Mouse (Mus musculus) stomach, postnatal 0 days (tissue): ENCODE results near the gene Mpdu1. TPM values are rescaled to one million over a fixed set of nuclear protein-coding genes. Genes with fewer than 3 reads are reported as not detected.

Experiments used
- ATAC-seq: fragments of 200-750 bp; cut with Nextera tagmentation; 2 replicates; pipeline ENCODE4 v1.8.0; 2017; ENCODE audit not compliant: low FRiP score, low TSS enrichment
- DNase-seq: peaks from one replicate; pipeline ENCODE4 v3.0.0-alpha.2; 2016; ENCODE audit warnings: low spot score
- H3K27ac ChIP-seq: fragments of 300-500 bp; sonication (generic); replicated peaks from 2 replicates; pipeline ENCODE4 v1.5.1; 2014; ENCODE audit warnings: mild to moderate bottlenecking, control low read depth
- H3K27me3 ChIP-seq: fragments of 300-500 bp; sonication (generic); 2 replicates; pipeline ENCODE4 v1.6.1; 2014; ENCODE audit warnings: low read length; ENCODE audit not compliant: control insufficient read depth, insufficient read depth
- H3K36me3 ChIP-seq: fragments of 300-500 bp; sonication (generic); 2 replicates; pipeline ENCODE4 v1.6.1; 2014; ENCODE audit warnings: low read length, mixed read lengths; ENCODE audit not compliant: control insufficient read depth, insufficient read depth
- H3K4me1 ChIP-seq: fragments of 300-500 bp; sonication (generic); replicated peaks from 2 replicates; pipeline ENCODE4 v1.6.1; 2014; ENCODE audit warnings: antibody characterized with exemption; ENCODE audit not compliant: control insufficient read depth, insufficient read depth
- H3K4me2 ChIP-seq: fragments of 300-500 bp; sonication (generic); replicated peaks from 2 replicates; pipeline ENCODE4 v1.6.1; 2014; ENCODE audit warnings: low read depth, mild to moderate bottlenecking, control low read depth, moderate library complexity
- H3K4me3 ChIP-seq: fragments of 300-500 bp; sonication (generic); 2 replicates; pipeline ENCODE4 v1.5.1; 2014; ENCODE audit warnings: low read depth, low read length, control low read depth
- H3K9ac ChIP-seq: fragments of 300-500 bp; sonication (generic); 2 replicates; pipeline ENCODE4 v1.6.1; 2014; ENCODE audit warnings: mild to moderate bottlenecking, low read length, control low read depth, mixed read lengths
- H3K9me3 ChIP-seq: fragments of 300-500 bp; sonication (generic); 2 replicates; pipeline ENCODE4 v1.6.1; 2016; ENCODE audit warnings: low read length; ENCODE audit not compliant: control insufficient read depth
- CTCF ChIP-seq: IDR thresholded peaks from 2 replicates; pipeline ENCODE4 v1.5.1; 2016; ENCODE audit warnings: antibody characterized with exemption, low read depth, mild to moderate bottlenecking, moderate library complexity
- EP300 ChIP-seq: optimal IDR thresholded peaks from 2 replicates; pipeline ENCODE3; 2016; ENCODE audit warnings: antibody characterized with exemption
- whole genome bisulfite sequencing: fragments of 180-500 bp; shearing (Covaris S2); extraction: QIAGEN DNeasy Blood & Tissue Kit; methylation state at CpG from one replicate; pipeline ENCODE4 v1.1.7; 2014; 5-methylcytosine and 5-hydroxymethylcytosine counted together
- polyA plus RNA-seq: library from polyadenylated mRNA; unstranded; fragments of >200 nt; fragmentation: Nextera tagmentation; extraction: Ambion mirVana; gene quantifications from 2 replicates; pipeline ENCODE4 v1.2.1, GENCODE M21; 2015

Gene Mpdu1
- polyA plus RNA-seq, 1 experiment from 2014 or later: 69.1 TPM

DNA sequence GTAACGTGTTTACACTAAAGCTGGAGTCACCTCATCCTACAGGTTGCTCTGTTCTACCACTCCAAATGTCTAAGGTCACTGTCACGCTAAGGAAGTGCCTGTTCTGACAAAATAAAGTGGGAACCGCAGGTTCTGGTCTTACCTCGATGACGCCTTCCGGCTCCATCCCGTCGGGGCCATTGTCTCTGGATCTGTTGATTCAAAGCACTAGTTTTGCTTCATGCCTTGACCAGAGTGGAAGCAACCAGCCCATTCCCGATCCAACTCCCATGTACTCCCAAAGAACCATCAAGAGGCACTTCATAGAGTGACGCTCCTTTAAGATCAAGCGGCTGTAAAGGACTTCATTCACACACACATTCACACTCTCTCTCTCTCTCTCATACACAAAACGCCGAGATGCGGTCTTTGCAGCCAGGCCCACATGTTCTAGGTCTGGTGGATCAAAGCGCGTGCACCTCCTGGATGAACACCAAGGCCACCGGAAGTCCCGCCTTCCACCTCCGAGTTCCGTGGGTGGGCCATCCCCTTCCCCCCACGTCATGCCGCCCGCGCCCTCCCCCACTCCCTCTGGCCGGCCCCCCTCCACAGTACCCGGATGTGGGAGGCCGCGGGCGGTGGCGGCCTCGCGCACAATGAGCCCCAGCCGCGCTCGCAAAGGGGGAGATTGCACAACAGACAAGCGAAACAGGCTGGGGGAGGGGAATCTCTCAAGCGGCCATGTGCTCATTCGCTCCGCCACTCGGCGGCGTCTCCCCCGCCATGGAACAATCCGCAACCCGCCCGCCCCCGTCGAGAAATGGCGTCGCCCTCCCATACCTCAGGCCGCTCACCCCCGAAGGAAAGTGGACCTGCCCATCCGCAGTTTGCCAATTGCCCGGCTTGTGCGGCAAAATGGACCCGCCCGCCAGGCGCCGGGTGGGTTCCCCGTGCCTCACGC, 8.6 kb upstream of the Mpdu1 start:
- no peaks in the 10 kb centered on the region for H3K27me3 ChIP-seq
- under 1% methylated on average over 57 of the region's 61 CpGs for WGBS
- H3K4me2 ChIP-seq: peak overlapping the region; percentile 88
- TF ChIP-seq CTCF (peak; percentile 42), EP300 (peak; percentile 91)
- H3K9me3 ChIP-seq: no peaks in the 10 kb centered on the region
- no peaks in the 10 kb centered on the region; the same call in 1 of the 2 replicates for H3K4me1 ChIP-seq
- H3K4me3 ChIP-seq: peak overlapping the region; percentile 99
- ATAC-seq: peak; percentile 84
- H3K36me3 ChIP-seq: peaks cover 24% of the 10 kb centered on the region
- peak overlapping the region; percentile 99 for H3K27ac ChIP-seq
- H3K9ac ChIP-seq: peak overlapping the region; percentile 100
- DNase-seq: peak; percentile 97

DNA sequence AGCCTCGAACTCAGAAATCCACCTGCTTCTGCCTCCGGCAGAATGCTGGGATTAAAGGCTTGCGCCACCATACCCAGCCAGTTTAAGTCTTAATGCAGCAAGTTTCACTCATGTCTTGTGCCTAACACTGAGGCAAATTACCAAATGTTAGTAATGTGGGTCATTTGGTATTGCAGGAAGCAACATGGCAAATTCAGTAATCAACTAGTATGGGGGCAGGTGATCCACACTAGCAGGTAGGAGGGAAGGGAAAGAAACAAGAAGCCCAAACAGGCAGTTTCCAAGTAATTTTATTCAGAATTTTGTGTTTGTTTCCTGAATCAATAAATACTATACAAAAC, 4.2 kb upstream of the Mpdu1 start:
- H3K9ac ChIP-seq: no peak overlapping the region

DNA sequence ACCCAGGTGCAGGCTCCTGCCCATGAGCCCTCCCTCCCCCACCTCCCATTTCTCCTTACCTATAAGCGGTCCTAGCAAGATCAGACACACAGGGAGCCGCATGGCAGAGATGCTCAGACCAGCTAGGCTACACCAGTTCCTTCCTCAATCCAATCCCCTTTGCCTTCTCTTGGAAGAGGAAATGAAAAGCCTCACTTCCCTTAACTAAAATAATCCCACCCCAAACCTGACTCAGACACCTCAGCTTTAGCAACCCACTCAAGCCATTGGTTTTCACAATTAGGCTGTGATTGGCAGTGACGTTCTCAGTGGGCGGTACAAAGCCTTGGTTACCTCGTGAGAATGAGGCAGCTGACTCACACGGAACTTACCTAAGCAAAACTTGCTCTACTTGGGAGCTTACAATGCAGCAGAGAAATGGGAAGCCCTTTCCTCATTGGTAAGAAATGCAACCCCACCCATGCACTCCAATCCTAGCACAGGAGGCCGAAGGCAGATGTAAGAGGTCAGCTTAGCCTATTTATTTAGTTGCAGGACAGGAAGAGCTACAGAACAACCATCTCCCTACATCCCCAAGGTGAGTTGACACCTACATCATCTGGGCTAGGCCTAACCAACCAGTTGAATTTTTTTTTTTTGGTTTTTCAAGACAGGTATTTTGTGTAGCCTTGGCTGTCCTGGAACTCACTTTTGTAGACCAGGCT, 3.7 kb upstream of the Mpdu1 start, which contains the start of gene Cd68:
Cd68 (minus strand) TSS at position 193 of the 704 bp plus-strand sequence.
- peak; percentile 47 for ATAC-seq
- WGBS: 20% methylated on average over 7 of the region's 7 CpGs
- H3K4me3 ChIP-seq: no peak within 1 kb of the TSS
- DNase-seq: peak; percentile 78
- H3K36me3 ChIP-seq: peaks cover 16% of the 10 kb centered on the region
- no peak within 1 kb of the TSS for H3K9ac ChIP-seq
- no peak for TF ChIP-seq CTCF
- no peak for TF ChIP-seq EP300
- 0 out of 2 replicates have a peak, but pooled peaks cover 2% of the 10 kb centered on the region for H3K4me1 ChIP-seq
- no peaks in the 10 kb centered on the region for H3K27me3 ChIP-seq
- H3K4me2 ChIP-seq: no peak within 1 kb of the TSS
- H3K27ac ChIP-seq: peak within 1 kb of the TSS; percentile 70
- no peaks in the 10 kb centered on the region for H3K9me3 ChIP-seq

More for the DNA sequence above, 4.2 kb upstream of the Mpdu1 start:
- Histone ChIP-seq H3K4me1 (0 out of 2 replicates have a peak, but pooled peaks cover 2% of the 10 kb centered on the region), H3K4me3 (no peak overlapping the region), H3K4me2 (no peak overlapping the region), H3K27ac (no peak overlapping the region; the same call in 1 of the 2 replicates), H3K9me3 (no peaks in the 10 kb centered on the region), H3K36me3 (peaks cover 16% of the 10 kb centered on the region), H3K27me3 (no peaks in the 10 kb centered on the region)
- 71% methylated on average over 3 of the region's 3 CpGs for WGBS
- no peak for TF ChIP-seq EP300
- no peak for TF ChIP-seq CTCF
- no peak for ATAC-seq
- DNase-seq: no peak

DNA sequence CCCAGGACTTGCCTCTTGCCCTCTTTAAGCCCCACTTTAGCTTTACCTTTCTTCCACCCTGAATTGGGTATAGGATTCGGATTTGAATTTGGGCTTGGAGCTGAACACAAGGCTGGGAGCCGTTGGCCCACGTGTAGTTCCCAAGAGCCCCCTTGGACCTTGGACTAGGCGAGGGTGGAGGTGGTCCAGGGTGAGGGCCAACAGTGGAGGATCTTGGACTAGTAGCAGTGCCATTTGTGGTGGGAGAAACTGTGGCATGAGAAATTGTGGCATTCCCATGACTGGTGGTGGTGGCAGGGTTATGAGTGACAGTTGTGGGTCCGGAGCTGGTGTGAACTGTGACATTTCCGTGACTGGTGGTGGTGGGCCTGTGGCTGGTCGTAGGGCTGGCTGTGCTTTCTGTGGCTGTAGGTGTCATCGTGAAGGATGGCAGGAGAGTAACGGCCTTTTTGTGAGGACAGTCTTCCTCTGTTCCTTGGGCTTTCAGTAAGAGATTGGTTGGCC, 3.1 kb upstream of the Mpdu1 start:
- WGBS: 60% methylated on average over 9 of the region's 9 CpGs
- Histone ChIP-seq H3K27ac (peak overlapping the region; percentile 70), H3K4me1 (0 out of 2 replicates have a peak, but pooled peaks cover 2% of the 10 kb centered on the region), H3K4me3 (no peak overlapping the region), H3K4me2 (no peak overlapping the region), H3K36me3 (peaks cover 16% of the 10 kb centered on the region), H3K27me3 (no peaks in the 10 kb centered on the region), H3K9ac (no peak overlapping the region), H3K9me3 (no peaks in the 10 kb centered on the region)
- ATAC-seq (no peak), DNase-seq (no peak)
- TF ChIP-seq CTCF (no peak), EP300 (no peak)

DNA sequence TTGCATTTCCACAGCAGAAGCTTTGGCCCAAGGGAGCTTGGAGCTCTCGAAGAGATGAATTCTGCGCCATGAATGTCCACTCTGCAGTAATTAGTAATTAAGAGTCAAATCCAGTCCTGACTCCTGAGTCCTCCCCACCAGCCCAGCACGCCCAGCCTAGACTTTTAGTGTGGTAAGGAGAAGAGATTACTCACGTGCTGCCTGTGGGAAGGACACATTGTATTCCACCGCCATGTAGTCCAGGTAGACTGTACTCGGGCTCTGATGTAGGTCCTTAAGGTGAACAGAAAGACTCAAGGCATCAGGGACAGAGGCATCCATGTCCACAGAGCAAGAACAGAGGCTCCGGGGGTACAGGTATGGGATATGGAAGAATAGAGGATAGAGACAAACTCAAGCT, 2.4 kb upstream of the Mpdu1 start:
- Histone ChIP-seq H3K27me3 (no peaks in the 10 kb centered on the region), H3K4me3 (no peak overlapping the region), H3K9ac (no peak overlapping the region), H3K36me3 (peaks cover 16% of the 10 kb centered on the region), H3K27ac (no peak overlapping the region; the same call in 1 of the 2 replicates), H3K9me3 (no peaks in the 10 kb centered on the region), H3K4me1 (0 out of 2 replicates have a peak, but pooled peaks cover 2% of the 10 kb centered on the region), H3K4me2 (no peak overlapping the region)
- DNase-seq (no peak), ATAC-seq (no peak)
- TF ChIP-seq EP300 (no peak), CTCF (no peak)
- WGBS: 86% methylated on average over 7 of the region's 7 CpGs
